Mouse (Mus musculus): ENCODE results near the gene Gm9945.

- TF ChIP-seq POLR2A (IDR thresholded peaks at IDR 0.05; ENCODE audit: control insufficient read depth, extremely low read depth, insufficient read depth, low read length, poor library complexity) (no peak), CTCF (IDR thresholded peaks at IDR 0.05; ENCODE audit: borderline replicate concordance, control insufficient read depth, extremely low read depth, insufficient read depth, low read length, poor library complexity) (no peak)
Measured at GRCm38 (mm10) chr11:53504376-53504775, 24.4 kb downstream of the Gm9945 start.

Data from thymus, adult 2 months (tissue).